Mouse (Mus musculus) activated CD4-positive, CD25-positive, alpha-beta regulatory T cell (primary cell): ENCODE data around the gene Uap1l1. TPM values are rescaled to one million over a fixed set of nuclear protein-coding genes. Genes with fewer than 3 reads are reported as not detected.

ENCODE experiments used
- polyA plus RNA-seq, 2 experiments: library from polyadenylated mRNA; unstranded; fragments of 100-300 nt; shearing (Covaris generic); gene quantifications; one replicate each; pipeline ENCODE4 v1.2.1; 2017

Uap1l1 gene
- 10 to 100 TPM; 50.7 to 71.9 TPM for polyA plus RNA-seq

GRCm38 (mm10) chr2:25365091-25365761, at the start of gene Uap1l1:
TSS of gene Uap1l1 (minus strand) at chr2:25365682.

GRCm38 (mm10) chr2:25399051-25399450, 33.6 kb upstream of the Uap1l1 start, which contains the start of gene Npdc1:
TSS of gene Npdc1 (plus strand) at chr2:25399351.

GRCm38 (mm10) chr2:25395721-25396596, 30.5 kb upstream of the Uap1l1 start, which contains the start of gene Entpd2:
TSS of gene Entpd2 (plus strand) at chr2:25395874.

GRCm38 (mm10) chr2:25371764-25372643, 6.5 kb upstream of the Uap1l1 start, which contains the start of gene Sapcd2:
TSS of gene Sapcd2 (plus strand) at chr2:25372321.

GRCm38 (mm10) chr2:25356208-25357079, 9.0 kb downstream of the Uap1l1 start, which contains the start of gene Dpp7:
TSS of gene Dpp7 (minus strand) at chr2:25356359.

GRCm38 (mm10) chr2:25332286-25333160, 33.0 kb downstream of the Uap1l1 start, which contains the start of gene Man1b1:
TSS of gene Man1b1 (plus strand) at chr2:25332338.

GRCm38 (mm10) chr2:25318971-25319773, 46.3 kb downstream of the Uap1l1 start, which contains the start of gene Grin1:
TSS of gene Grin1 (minus strand) at chr2:25319187.

Other genes starting within 250 kb of the Uap1l1 start
- 1 to 10 TPM; 3.6 to 4.7 TPM for gene Nrarp, start 184.9 kb downstream of the Uap1l1 start, polyA plus RNA-seq
- 100 to 1,000 TPM in 1 of 2 experiments, 10 to 100 TPM in 1; 82.2 to 121 TPM for gene Tor4a, start 168.8 kb downstream of the Uap1l1 start, polyA plus RNA-seq
- gene Nelfb, start 154.2 kb downstream of the Uap1l1 start, polyA plus RNA-seq: 100 to 1,000 TPM; 104 to 121 TPM
- gene Stpg3, start 151.0 kb downstream of the Uap1l1 start, polyA plus RNA-seq: not detected
- gene Fam166a, start 146.9 kb downstream of the Uap1l1 start, polyA plus RNA-seq: under 1 TPM in 1 of 2 experiments, not detected in 1; 0.44 TPM
- 100 to 1,000 TPM; 153 to 167 TPM for gene Tubb4b, start 141.0 kb downstream of the Uap1l1 start, polyA plus RNA-seq
- gene Slc34a3, start 131.3 kb downstream of the Uap1l1 start, polyA plus RNA-seq: under 1 TPM in 1 of 2 experiments, not detected in 1; 0.07 TPM
- gene Rnf224, start 128.9 kb downstream of the Uap1l1 start, polyA plus RNA-seq: under 1 TPM in 1 of 2 experiments, not detected in 1; 0.14 TPM
- 1 to 10 TPM; 1.2 to 4.3 TPM for gene Rnf208, start 123.4 kb downstream of the Uap1l1 start, polyA plus RNA-seq
- gene Cysrt1, start 123.2 kb downstream of the Uap1l1 start, polyA plus RNA-seq: not detected
- 1 to 10 TPM; 2.1 to 9.4 TPM for gene AL732309.1, start 118.8 kb downstream of the Uap1l1 start, polyA plus RNA-seq
- 10 to 100 TPM; 31.0 to 41.1 TPM for gene Tmem203, start 110.2 kb downstream of the Uap1l1 start, polyA plus RNA-seq
- 10 to 100 TPM; 10.9 to 12.4 TPM for gene Tprn, start 103.1 kb downstream of the Uap1l1 start, polyA plus RNA-seq
- 100 to 1,000 TPM; 140 TPM for gene Ssna1, start 93.2 kb downstream of the Uap1l1 start, polyA plus RNA-seq
- gene Anapc2, start 93.2 kb downstream of the Uap1l1 start, polyA plus RNA-seq: 10 to 100 TPM; 78.1 to 84.1 TPM
- not detected for gene Tmem210, start 77.5 kb downstream of the Uap1l1 start, polyA plus RNA-seq
- not detected for gene Lrrc26, start 75.8 kb downstream of the Uap1l1 start, polyA plus RNA-seq
- gene Grin1, start 46.5 kb downstream of the Uap1l1 start, polyA plus RNA-seq: under 1 TPM; 0.10 to 0.39 TPM
- 10 to 100 TPM; 17.2 to 17.6 TPM for gene Man1b1, start 33.3 kb downstream of the Uap1l1 start, polyA plus RNA-seq
- gene Dpp7, start 9.3 kb downstream of the Uap1l1 start, polyA plus RNA-seq: 10 to 100 TPM; 13.0 to 16.1 TPM
- 1 to 10 TPM; 4.3 to 6.6 TPM for gene Sapcd2, start 6.6 kb upstream of the Uap1l1 start, polyA plus RNA-seq
- gene Entpd2, start 30.2 kb upstream of the Uap1l1 start, polyA plus RNA-seq: under 1 TPM in 1 of 2 experiments, not detected in 1; 0.17 TPM
- gene Npdc1, start 33.7 kb upstream of the Uap1l1 start, polyA plus RNA-seq: 1 to 10 TPM; 1.1 to 4.0 TPM
- 10 to 100 TPM; 13.1 to 35.9 TPM for gene Fut7, start 57.6 kb upstream of the Uap1l1 start, polyA plus RNA-seq
- gene Abca2, start 63.0 kb upstream of the Uap1l1 start, polyA plus RNA-seq: 10 to 100 TPM; 20.5 to 67.6 TPM
- gene Clic3, start 91.2 kb upstream of the Uap1l1 start, polyA plus RNA-seq: 1 to 10 TPM; 1.1 to 2.4 TPM
- 100 to 1,000 TPM in 1 of 2 experiments, 10 to 100 TPM in 1; 95.9 to 106 TPM for gene Paxx, start 95.4 kb upstream of the Uap1l1 start, polyA plus RNA-seq
- gene Ptgds, start 104.4 kb upstream of the Uap1l1 start, polyA plus RNA-seq: under 1 TPM in 1 of 2 experiments, not detected in 1; 0.63 TPM
- not detected for gene Lcn12, start 128.2 kb upstream of the Uap1l1 start, polyA plus RNA-seq
- 10 to 100 TPM; 64.4 to 86.7 TPM for gene Fbxw5, start 135.1 kb upstream of the Uap1l1 start, polyA plus RNA-seq
- gene C8g, start 136.0 kb upstream of the Uap1l1 start, polyA plus RNA-seq: 1 to 10 TPM; 5.9 to 6.1 TPM
- gene Traf2, start 181.3 kb upstream of the Uap1l1 start, polyA plus RNA-seq: 10 to 100 TPM; 52.5 to 80.6 TPM
- gene Edf1, start 192.2 kb upstream of the Uap1l1 start, polyA plus RNA-seq: 100 to 1,000 TPM; 327 to 440 TPM
- 1 to 10 TPM; 1.2 to 1.8 TPM for gene Mamdc4, start 209.2 kb upstream of the Uap1l1 start, polyA plus RNA-seq
- 10 to 100 TPM; 51.3 to 89.9 TPM for gene Phpt1, start 209.5 kb upstream of the Uap1l1 start, polyA plus RNA-seq
- gene Ajm1, start 216.1 kb upstream of the Uap1l1 start, polyA plus RNA-seq: under 1 TPM; 0.58 to 0.69 TPM
- gene Rabl6, start 242.8 kb upstream of the Uap1l1 start, polyA plus RNA-seq: 10 to 100 TPM; 30.8 to 31.8 TPM